8 mouse cellular contexts compared by ENCODE assay signal in the genomic region with DNA sequence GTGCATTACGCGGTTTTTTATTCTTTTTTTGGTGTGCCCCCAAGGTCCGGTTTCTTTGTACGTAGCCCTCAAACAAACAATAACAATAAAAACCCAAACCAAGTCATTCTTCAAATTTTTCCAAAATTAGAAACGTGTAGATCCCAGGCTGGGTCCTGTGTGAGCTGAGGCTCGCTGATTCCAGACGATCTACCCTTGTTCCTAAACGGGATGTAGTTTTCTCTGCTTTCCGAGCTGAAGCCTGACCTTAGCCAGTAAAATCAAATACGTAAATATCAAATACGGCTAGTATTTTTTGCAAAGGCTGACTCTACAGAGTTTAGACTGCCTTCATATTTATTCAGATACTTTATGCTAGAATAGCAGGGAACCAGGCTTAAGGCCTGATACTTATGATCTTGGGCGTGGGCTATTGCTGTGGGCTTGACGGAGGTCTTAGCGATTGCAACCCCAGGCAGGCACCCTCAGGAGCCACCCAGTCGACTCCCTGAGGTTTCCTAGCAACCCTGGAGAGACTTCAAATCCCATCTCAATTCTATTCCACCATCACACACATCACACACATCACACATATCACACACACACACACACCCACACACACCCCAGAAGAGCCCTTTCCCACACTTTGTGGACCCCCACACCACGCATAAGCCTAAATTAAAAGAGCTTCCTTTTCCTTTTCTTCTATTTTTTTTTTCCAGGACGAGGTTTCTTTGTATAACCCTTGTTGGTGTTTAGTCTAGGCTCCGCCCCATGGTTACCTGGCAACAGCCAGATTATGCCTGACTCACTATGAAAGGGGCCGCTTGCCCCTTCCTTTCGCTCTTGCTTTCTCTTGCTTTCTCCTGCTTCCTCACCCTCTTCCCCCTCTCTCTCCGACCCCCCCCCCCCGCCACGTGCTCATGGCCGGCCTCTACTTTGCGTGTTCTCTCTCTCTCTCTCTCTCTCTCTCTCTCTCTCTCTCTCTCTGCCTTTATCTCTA. TPM values are rescaled to one million over a fixed set of nuclear protein-coding genes. Genes with fewer than 3 reads are reported as not detected.
DNase-seq lines count a peak whose midpoint lies in the region; ATAC-seq and TF ChIP-seq lines count a peak whose summit lies in the region.

No protein-coding gene starts in this region.

- peak; percentile 97 for DNase-seq in 3T3-L1 (ENCODE audit: low read depth, low spot score)
- peak; percentile 90 for DNase-seq in adrenal gland, adult 2 months
- peak; percentile 95 for DNase-seq in heart, embryonic 10.5 days (ENCODE audit: low spot score)
- peak; percentile 91 for DNase-seq in kidney, adult 9 months
- peak; percentile 67 for DNase-seq in liver, adult 2 months (ENCODE audit: extremely low read depth, low read depth, low spot score)
- peak; percentile 90 for DNase-seq in naive thymus-derived CD4-positive, alpha-beta T cell, adult 2 months (ENCODE audit: low read depth)

- peak overlapping the region; percentile 95 for H3K27ac ChIP-seq in embryonic facial prominence, embryonic 12.5 days
- peak overlapping the region; percentile 100 for H3K27ac ChIP-seq in heart, embryonic 10.5 days
- H3K27ac ChIP-seq in liver, adult 2 months (replicated peaks; ENCODE audit: insufficient read depth, low read depth, low read length) = peak overlapping the region; percentile 97
- peak overlapping the region; percentile 99 for H3K27ac ChIP-seq in stomach, embryonic 14.5 days (ENCODE audit: low read length)

- no peak for TF ChIP-seq CTCF in liver, adult 2 months (IDR thresholded peaks at IDR 0.05; ENCODE audit: low read depth, low read length)

- ATAC-seq in embryonic facial prominence, embryonic 12.5 days (ENCODE audit: insufficient number of reproducible peaks, insufficient read depth, low FRiP score, low TSS enrichment) = peak; percentile 53; the same call in 1 of the 2 replicates
- ATAC-seq in stomach, embryonic 14.5 days (ENCODE audit: insufficient number of reproducible peaks, insufficient read depth, low FRiP score, low read depth) = peak; percentile 71

- H3K9me3 ChIP-seq in embryonic facial prominence, embryonic 12.5 days = no peaks in the 10 kb centered on the region
- no peaks in the 10 kb centered on the region for H3K9me3 ChIP-seq in heart, embryonic 10.5 days
- no peaks in the 10 kb centered on the region for H3K9me3 ChIP-seq in stomach, embryonic 14.5 days (ENCODE audit: control insufficient read depth, low read depth, low read length)

- 13% methylated on average over 23 of the region's 25 CpGs for WGBS in embryonic facial prominence, embryonic 12.5 days
- 20% methylated on average over 23 of the region's 25 CpGs for WGBS in heart, embryonic 10.5 days
- WGBS in liver, adult 2 months = 5% methylated on average over 21 of the region's 25 CpGs
- WGBS in stomach, embryonic 14.5 days = 8% methylated on average over 24 of the region's 25 CpGs

- H3K4me1 ChIP-seq in embryonic facial prominence, embryonic 12.5 days = peaks cover 16% of the 10 kb centered on the region
- peaks cover 37% of the 10 kb centered on the region for H3K4me1 ChIP-seq in heart, embryonic 10.5 days
- peaks cover 16% of the 10 kb centered on the region for H3K4me1 ChIP-seq in liver, adult 2 months (ENCODE audit: control insufficient read depth, insufficient read depth, low read length)
- peaks cover 15% of the 10 kb centered on the region for H3K4me1 ChIP-seq in stomach, embryonic 14.5 days (ENCODE audit: control insufficient read depth, insufficient read depth, low read length)

- peaks cover 6% of the 10 kb centered on the region for H3K79me2 ChIP-seq in liver, adult 2 months (ENCODE audit: control insufficient read depth, insufficient read depth, low read length)

- peak overlapping the region; percentile 27 for H3K4me3 ChIP-seq in embryonic facial prominence, embryonic 12.5 days
- peak overlapping the region; percentile 47 for H3K4me3 ChIP-seq in heart, embryonic 10.5 days
- H3K4me3 ChIP-seq in liver, adult 2 months (ENCODE audit: insufficient read depth, low read depth, low read length) = peak overlapping the region; percentile 30
- H3K4me3 ChIP-seq in stomach, embryonic 14.5 days (ENCODE audit: low read depth, low read length) = peak overlapping the region; percentile 27

- H3K9ac ChIP-seq in embryonic facial prominence, embryonic 12.5 days = peak overlapping the region; percentile 44
- peak overlapping the region; percentile 71 for H3K9ac ChIP-seq in liver, adult 2 months (ENCODE audit: low read depth, low read length)
- peak overlapping the region; percentile 38 for H3K9ac ChIP-seq in stomach, embryonic 14.5 days (replicated peaks; ENCODE audit: low read depth, low read length)

- H3K27me3 ChIP-seq in embryonic facial prominence, embryonic 12.5 days = no peaks in the 10 kb centered on the region
- H3K27me3 ChIP-seq in heart, embryonic 10.5 days (ENCODE audit: insufficient read depth, poor library complexity, severe bottlenecking) = no peaks in the 10 kb centered on the region; the same call in 1 of the 2 replicates
- H3K27me3 ChIP-seq in liver, adult 2 months (ENCODE audit: control insufficient read depth, insufficient read depth, low read length) = no peaks in the 10 kb centered on the region
- no peaks in the 10 kb centered on the region for H3K27me3 ChIP-seq in stomach, embryonic 14.5 days (ENCODE audit: control insufficient read depth, insufficient read depth, low read length)

- no peaks in the 10 kb centered on the region for H3K36me3 ChIP-seq in embryonic facial prominence, embryonic 12.5 days
- H3K36me3 ChIP-seq in heart, embryonic 10.5 days = no peaks in the 10 kb centered on the region
- peaks cover under 1% of the 10 kb centered on the region; the same call in 1 of the 2 replicates for H3K36me3 ChIP-seq in liver, adult 2 months (ENCODE audit: control insufficient read depth, insufficient read depth, low read length)
- H3K36me3 ChIP-seq in stomach, embryonic 14.5 days (ENCODE audit: control insufficient read depth, insufficient read depth, low read length) = no peaks in the 10 kb centered on the region

- TF ChIP-seq POLR2A in liver, adult 2 months (IDR thresholded peaks at IDR 0.05; ENCODE audit: extremely low read depth, insufficient read depth, low read length) = no peak

- peak overlapping the region; percentile 56 for H3K4me2 ChIP-seq in embryonic facial prominence, embryonic 12.5 days (replicated peaks)
- peak overlapping the region; percentile 63 for H3K4me2 ChIP-seq in stomach, embryonic 14.5 days (replicated peaks; ENCODE audit: low read depth, low read length)

RNA-seq across cellular contexts. Expression of a gene that starts 3.9 kb away (rescaled TPM):
- total RNA-seq in adrenal gland, adult 2 months (2021) = 1,000 to 10,000 TPM; 1,333 to 2,925 TPM
- polyA plus RNA-seq in adrenal gland, adult 2 months (2012; rRNA removed) = 634 and 889 TPM in 2 replicates
- 1,075 and 1,101 TPM in 2 replicates for polyA plus RNA-seq in embryonic facial prominence, embryonic 12.5 days (2016; fragmentation: Nextera tagmentation; extraction: Ambion mirVana)
- 921 and 966 TPM in 2 replicates for polyA plus RNA-seq in heart, embryonic 10.5 days (2016; fragmentation: Nextera tagmentation; extraction: Ambion mirVana)
- 634 and 1,049 TPM in 2 replicates for total RNA-seq in liver, adult 2 months (2014; rRNA removed)
- 990 and 1,297 TPM in 2 replicates for polyA plus RNA-seq in liver, adult 2 months (2012; rRNA removed)
- 1,055 and 1,113 TPM in 2 replicates for polyA plus RNA-seq in stomach, embryonic 14.5 days (2014; fragmentation: Nextera tagmentation; extraction: Ambion mirVana)

RNA-seq across cellular contexts. Expression of a gene that starts 4.8 kb away (rescaled TPM):
- total RNA-seq in adrenal gland, adult 2 months (2021) = under 1 TPM; 0.23 to 0.24 TPM
- 0.26 and 0.50 TPM in 2 replicates for polyA plus RNA-seq in adrenal gland, adult 2 months (2012; rRNA removed)
- 0.31 TPM in 2 replicates for polyA plus RNA-seq in embryonic facial prominence, embryonic 12.5 days (2016; fragmentation: Nextera tagmentation; extraction: Ambion mirVana)
- polyA plus RNA-seq in heart, embryonic 10.5 days (2016; fragmentation: Nextera tagmentation; extraction: Ambion mirVana) = 0.34 and 0.67 TPM in 2 replicates
- total RNA-seq in liver, adult 2 months (2014; rRNA removed) = 0.13 TPM in 1 of 2 replicates, not detected in the other
- polyA plus RNA-seq in liver, adult 2 months (2012; rRNA removed) = 0.16 and 0.24 TPM in 2 replicates
- polyA plus RNA-seq in stomach, embryonic 14.5 days (2014; fragmentation: Nextera tagmentation; extraction: Ambion mirVana) = 0.20 and 0.35 TPM in 2 replicates

RNA-seq across cellular contexts. Expression of a gene that starts 40.0 kb away (rescaled TPM):
- total RNA-seq in adrenal gland, adult 2 months (2021) = 10 to 100 TPM; 19.2 to 19.6 TPM
- polyA plus RNA-seq in adrenal gland, adult 2 months (2012; rRNA removed) = 26.0 and 53.9 TPM in 2 replicates
- 17.0 and 17.7 TPM in 2 replicates for polyA plus RNA-seq in embryonic facial prominence, embryonic 12.5 days (2016; fragmentation: Nextera tagmentation; extraction: Ambion mirVana)
- 15.9 and 18.7 TPM in 2 replicates for polyA plus RNA-seq in heart, embryonic 10.5 days (2016; fragmentation: Nextera tagmentation; extraction: Ambion mirVana)
- 3.8 and 5.6 TPM in 2 replicates for total RNA-seq in liver, adult 2 months (2014; rRNA removed)
- 12.0 and 14.0 TPM in 2 replicates for polyA plus RNA-seq in liver, adult 2 months (2012; rRNA removed)
- 7.5 and 9.2 TPM in 2 replicates for polyA plus RNA-seq in stomach, embryonic 14.5 days (2014; fragmentation: Nextera tagmentation; extraction: Ambion mirVana)

RNA-seq across cellular contexts. Expression of a gene that starts 47.5 kb away (rescaled TPM):
- total RNA-seq in adrenal gland, adult 2 months (2021) = 10 to 100 TPM; 25.3 to 28.7 TPM
- polyA plus RNA-seq in adrenal gland, adult 2 months (2012; rRNA removed) = 11.0 and 22.1 TPM in 2 replicates
- 39.4 and 42.2 TPM in 2 replicates for polyA plus RNA-seq in embryonic facial prominence, embryonic 12.5 days (2016; fragmentation: Nextera tagmentation; extraction: Ambion mirVana)
- 45.6 and 52.9 TPM in 2 replicates for polyA plus RNA-seq in heart, embryonic 10.5 days (2016; fragmentation: Nextera tagmentation; extraction: Ambion mirVana)
- total RNA-seq in liver, adult 2 months (2014; rRNA removed) = 7.7 and 8.8 TPM in 2 replicates
- 18.3 and 23.0 TPM in 2 replicates for polyA plus RNA-seq in liver, adult 2 months (2012; rRNA removed)
- 28.3 and 34.1 TPM in 2 replicates for polyA plus RNA-seq in stomach, embryonic 14.5 days (2014; fragmentation: Nextera tagmentation; extraction: Ambion mirVana)

RNA-seq across cellular contexts. Expression of a gene that starts 53.0 kb away (rescaled TPM):
- 1,000 to 10,000 TPM; 2,436 to 2,553 TPM for total RNA-seq in adrenal gland, adult 2 months (2021)
- polyA plus RNA-seq in adrenal gland, adult 2 months (2012; rRNA removed) = 2,348 and 2,822 TPM in 2 replicates
- polyA plus RNA-seq in embryonic facial prominence, embryonic 12.5 days (2016; fragmentation: Nextera tagmentation; extraction: Ambion mirVana) = 38.8 and 40.6 TPM in 2 replicates
- polyA plus RNA-seq in heart, embryonic 10.5 days (2016; fragmentation: Nextera tagmentation; extraction: Ambion mirVana) = 73.1 and 94.3 TPM in 2 replicates
- 72.4 and 108 TPM in 2 replicates for total RNA-seq in liver, adult 2 months (2014; rRNA removed)
- 189 and 223 TPM in 2 replicates for polyA plus RNA-seq in liver, adult 2 months (2012; rRNA removed)
- polyA plus RNA-seq in stomach, embryonic 14.5 days (2014; fragmentation: Nextera tagmentation; extraction: Ambion mirVana) = 45.0 and 47.1 TPM in 2 replicates

Comparison
In these comparisons a context has a peak if more than half of its experiments do, and no peak if none do; other contexts are left out.
1. Peak in every context shown above with its lines: DNase-seq, ATAC-seq, H3K4me3 ChIP-seq and H3K27ac ChIP-seq.